Mouse (Mus musculus) stomach, postnatal 0 days (tissue): ENCODE data around the gene Elovl3. TPM values are rescaled to one million over a fixed set of nuclear protein-coding genes. Genes with fewer than 3 reads are reported as not detected.
"Not testable (repeated sequence)": the region's sequence is repeated elsewhere in the genome, so short reads cannot be mapped to it uniquely, and the experiment has no call there.

ENCODE experiments used
- ATAC-seq: fragments of 200-750 bp; cut with Nextera tagmentation; 2 replicates; pipeline ENCODE4 v1.8.0; 2017; ENCODE audit not compliant: low FRiP score, low TSS enrichment
- DNase-seq: peaks from one replicate; pipeline ENCODE4 v3.0.0-alpha.2; 2016; ENCODE audit warnings: low spot score
- H3K27ac ChIP-seq: fragments of 300-500 bp; sonication (generic); replicated peaks from 2 replicates; pipeline ENCODE4 v1.5.1; 2014; ENCODE audit warnings: mild to moderate bottlenecking, control low read depth
- H3K27me3 ChIP-seq: fragments of 300-500 bp; sonication (generic); 2 replicates; pipeline ENCODE4 v1.6.1; 2014; ENCODE audit warnings: low read length; ENCODE audit not compliant: control insufficient read depth, insufficient read depth
- H3K36me3 ChIP-seq: fragments of 300-500 bp; sonication (generic); 2 replicates; pipeline ENCODE4 v1.6.1; 2014; ENCODE audit warnings: low read length, mixed read lengths; ENCODE audit not compliant: control insufficient read depth, insufficient read depth
- H3K4me1 ChIP-seq: fragments of 300-500 bp; sonication (generic); replicated peaks from 2 replicates; pipeline ENCODE4 v1.6.1; 2014; ENCODE audit warnings: antibody characterized with exemption; ENCODE audit not compliant: control insufficient read depth, insufficient read depth
- H3K4me2 ChIP-seq: fragments of 300-500 bp; sonication (generic); replicated peaks from 2 replicates; pipeline ENCODE4 v1.6.1; 2014; ENCODE audit warnings: low read depth, mild to moderate bottlenecking, control low read depth, moderate library complexity
- H3K4me3 ChIP-seq: fragments of 300-500 bp; sonication (generic); 2 replicates; pipeline ENCODE4 v1.5.1; 2014; ENCODE audit warnings: low read depth, low read length, control low read depth
- H3K9ac ChIP-seq: fragments of 300-500 bp; sonication (generic); 2 replicates; pipeline ENCODE4 v1.6.1; 2014; ENCODE audit warnings: mild to moderate bottlenecking, low read length, control low read depth, mixed read lengths
- H3K9me3 ChIP-seq: fragments of 300-500 bp; sonication (generic); 2 replicates; pipeline ENCODE4 v1.6.1; 2016; ENCODE audit warnings: low read length; ENCODE audit not compliant: control insufficient read depth
- CTCF ChIP-seq: IDR thresholded peaks from 2 replicates; pipeline ENCODE4 v1.5.1; 2016; ENCODE audit warnings: antibody characterized with exemption, low read depth, mild to moderate bottlenecking, moderate library complexity
- EP300 ChIP-seq: optimal IDR thresholded peaks from 2 replicates; pipeline ENCODE3; 2016; ENCODE audit warnings: antibody characterized with exemption
- WGBS: fragments of 180-500 bp; shearing (Covaris S2); extraction: QIAGEN DNeasy Blood & Tissue Kit; methylation state at CpG from one replicate; pipeline ENCODE4 v1.1.7; 2014; 5-methylcytosine and 5-hydroxymethylcytosine counted together
- polyA plus RNA-seq: library from polyadenylated mRNA; unstranded; fragments of >200 nt; fragmentation: Nextera tagmentation; extraction: Ambion mirVana; gene quantifications from 2 replicates; pipeline ENCODE4 v1.2.1, GENCODE M21; 2015

Elovl3 gene
- polyA plus RNA-seq, 1 experiment from 2014 or later = not detected

DNA sequence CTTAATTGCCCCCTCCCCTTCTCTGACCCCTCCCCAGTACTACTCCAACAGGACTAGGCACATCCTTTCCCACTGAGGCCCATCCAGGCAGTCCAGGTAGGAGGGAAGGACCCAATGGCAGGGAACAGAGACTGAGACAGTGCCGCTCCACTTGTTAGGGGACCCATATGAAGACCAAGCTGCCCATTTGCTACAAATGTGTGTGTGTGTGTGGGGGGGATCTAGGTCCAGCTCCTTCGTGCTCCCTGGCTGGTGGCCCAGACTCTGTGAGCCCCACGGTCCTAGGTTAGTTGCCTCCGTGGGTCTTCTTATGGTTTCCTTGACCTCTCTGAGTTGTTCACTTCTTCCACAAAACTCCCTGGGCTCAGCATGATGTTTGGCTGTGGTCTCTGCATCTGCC lies 5.4 kb upstream of the Elovl3 start:
- H3K4me1 ChIP-seq = no peaks in the 10 kb centered on the region

GRCm38 (mm10) chr19:46129737-46130136 lies 2.0 kb upstream of the Elovl3 start:
- not testable (repeated sequence) for ATAC-seq, H3K4me1 ChIP-seq, DNase-seq, H3K27ac ChIP-seq, H3K9ac ChIP-seq, H3K27me3 ChIP-seq, H3K9me3 ChIP-seq, H3K4me2 ChIP-seq, H3K4me3 ChIP-seq, H3K36me3 ChIP-seq
- WGBS = 71% methylated on average over 6 of the region's 6 CpGs

More for the DNA sequence above, 5.4 kb upstream of the Elovl3 start:
- no peaks in the 10 kb centered on the region for H3K27me3 ChIP-seq
- DNase-seq (no peak), ATAC-seq (no peak)
- H3K9ac ChIP-seq = no peak overlapping the region
- WGBS = 87% methylated on average over 4 of the region's 4 CpGs
- no peaks in the 10 kb centered on the region for H3K9me3 ChIP-seq
- TF ChIP-seq EP300 = no peak
- H3K36me3 ChIP-seq = no peaks in the 10 kb centered on the region
- H3K4me3 ChIP-seq = no peak overlapping the region
- no peak overlapping the region for H3K27ac ChIP-seq
- no peak overlapping the region for H3K4me2 ChIP-seq

DNA sequence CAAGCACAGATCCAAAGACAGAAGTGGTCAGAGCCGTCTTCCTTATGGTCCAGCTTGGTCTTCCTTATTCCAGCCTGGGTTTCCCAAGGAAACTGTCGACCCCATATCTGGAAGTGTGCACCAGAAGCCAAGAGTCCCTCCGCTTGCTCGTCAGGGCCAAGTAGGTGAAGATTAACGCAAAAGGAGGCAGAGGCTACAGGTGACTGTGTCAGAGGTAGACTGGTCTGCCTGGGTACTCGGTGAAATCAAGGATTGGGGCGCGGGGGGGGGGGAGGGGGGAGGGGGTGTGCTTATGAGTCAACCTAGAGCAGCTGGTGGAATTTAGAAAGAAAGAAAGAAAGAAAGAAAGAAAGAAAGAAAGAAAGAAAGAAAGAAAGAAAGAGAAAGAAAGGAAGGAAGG lies 414 bp upstream of the Elovl3 start:
- Histone ChIP-seq H3K4me3 (peak overlapping the region; percentile 28), H3K36me3 (no peaks in the 10 kb centered on the region), H3K4me1 (peaks cover 5% of the 10 kb centered on the region), H3K27ac (no peak overlapping the region), H3K27me3 (peaks cover 7% of the 10 kb centered on the region; the same call in 1 of the 2 replicates), H3K9ac (no peak overlapping the region), H3K4me2 (peak overlapping the region; percentile 54), H3K9me3 (no peaks in the 10 kb centered on the region)
- DNase-seq (no peak), ATAC-seq (no peak)
- TF ChIP-seq EP300 = no peak
- TF ChIP-seq CTCF = no peak
- 12% methylated on average over 6 of the region's 8 CpGs for WGBS

DNA sequence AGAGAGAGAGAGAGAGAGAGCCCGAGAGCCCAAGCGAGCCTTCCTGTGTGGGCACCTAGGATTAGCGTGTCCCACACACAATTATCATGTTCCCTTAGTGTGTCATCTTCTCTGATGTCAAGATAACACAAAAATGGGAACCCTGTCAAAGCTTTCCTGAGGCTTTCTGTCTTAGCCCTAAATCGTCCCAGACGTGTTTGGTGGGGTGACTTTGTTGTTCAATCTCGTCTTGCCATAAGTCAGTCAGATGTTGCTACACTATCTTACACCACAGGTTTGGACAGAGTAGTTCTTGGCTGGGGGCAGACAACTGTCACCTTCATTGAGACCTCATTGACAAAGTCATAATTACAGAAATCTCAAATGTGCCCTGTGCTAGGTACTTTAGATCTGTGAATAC lies 880 bp downstream of the Elovl3 start:
- Histone ChIP-seq H3K4me1 (peaks cover 13% of the 10 kb centered on the region), H3K9me3 (no peaks in the 10 kb centered on the region), H3K36me3 (no peaks in the 10 kb centered on the region), H3K27ac (no peak overlapping the region), H3K9ac (no peak overlapping the region), H3K4me3 (no peak overlapping the region), H3K4me2 (no peak overlapping the region), H3K27me3 (peaks cover 9% of the 10 kb centered on the region; the same call in 1 of the 2 replicates)
- ATAC-seq (no peak), DNase-seq (no peak)
- TF ChIP-seq EP300 (no peak), CTCF (no peak)
- WGBS = 44% methylated on average over 6 of the region's 6 CpGs

- WGBS = under 1% methylated on average over 12 of the region's 12 CpGs
- H3K9ac ChIP-seq = peak overlapping the region; percentile 52; the same call in 1 of the 2 replicates
These were observed 3.6 kb downstream of the Elovl3 start for GRCm38 (mm10) chr19:46135297-46135696.

GRCm38 (mm10) chr19:46135789-46136638 lies 4.3 kb downstream of the Elovl3 start:
- DNase-seq (peak; percentile 75), ATAC-seq (peak; percentile 43)
- 1% methylated on average over 64 of the region's 79 CpGs for WGBS
- peaks cover 13% of the 10 kb centered on the region for H3K4me1 ChIP-seq
- no peaks in the 10 kb centered on the region for H3K9me3 ChIP-seq
- peak overlapping the region; percentile 49 for H3K4me3 ChIP-seq
- peak overlapping the region; percentile 52 for H3K9ac ChIP-seq
- peak overlapping the region; percentile 100 for H3K4me2 ChIP-seq
- no peak for TF ChIP-seq EP300
- TF ChIP-seq CTCF = peak; percentile 64
- no peaks in the 10 kb centered on the region for H3K36me3 ChIP-seq
- H3K27ac ChIP-seq = no peak overlapping the region
- H3K27me3 ChIP-seq = peaks cover 14% of the 10 kb centered on the region; the same call in 1 of the 2 replicates

More at GRCm38 (mm10) chr19:46135297-46135696, 3.6 kb downstream of the Elovl3 start:
- Histone ChIP-seq H3K27ac (no peak overlapping the region), H3K4me2 (peak overlapping the region; percentile 100), H3K36me3 (no peaks in the 10 kb centered on the region), H3K27me3 (peaks cover 12% of the 10 kb centered on the region; the same call in 1 of the 2 replicates), H3K4me3 (peak overlapping the region; percentile 49), H3K9me3 (no peaks in the 10 kb centered on the region), H3K4me1 (peaks cover 13% of the 10 kb centered on the region)
- peak; percentile 99 for TF ChIP-seq CTCF
- TF ChIP-seq EP300 = no peak
- DNase-seq (peak; percentile 93), ATAC-seq (peak; percentile 62)
